Comparison of ENCODE assay signal across 28 mouse cellular contexts in genomic region chr8:120075347-120075746, GRCm38 (mm10). TPM values are rescaled to one million over a fixed set of nuclear protein-coding genes. Genes with fewer than 3 reads are reported as not detected.
DNase-seq lines count a peak whose midpoint lies in the region; ATAC-seq lines count a peak whose summit lies in the region.
"Had no signal": no experiment of that assay in that cellular context is flagged by ENCODE, and none has a peak within 500 bp of the region (broad histone marks: within the 10 kb centered on the region; RNA-seq: fewer than 3 reads in every experiment).

No protein-coding gene starts in this region.

- 0 out of 2 replicates have a peak overlapping the region, but pooled peaks have one; percentile 41 for H3K27ac ChIP-seq in forebrain, embryonic 10.5 days
- no peak overlapping the region for H3K27ac ChIP-seq in forebrain, embryonic 12.5 days
- H3K27ac ChIP-seq in midbrain, embryonic 11.5 days (ENCODE audit: low read depth, low read length) = no peak overlapping the region
- no peak overlapping the region for H3K27ac ChIP-seq in midbrain, embryonic 13.5 days
- peak overlapping the region; percentile 69 for H3K27ac ChIP-seq in stomach, embryonic 16.5 days (ENCODE audit: low read length)
- H3K27ac ChIP-seq: forebrain, embryonic 15.5 days; heart, embryonic 10.5 days; kidney, postnatal 0 days; liver, embryonic 15.5 days; lung, embryonic 15.5 days had no signal

- no peaks in the 10 kb centered on the region for H3K36me3 ChIP-seq in forebrain, embryonic 10.5 days (replicated peaks)
- no peaks in the 10 kb centered on the region for H3K36me3 ChIP-seq in forebrain, embryonic 12.5 days (replicated peaks)
- no peaks in the 10 kb centered on the region for H3K36me3 ChIP-seq in midbrain, embryonic 11.5 days (ENCODE audit: control insufficient read depth, insufficient read depth, low read length)
- H3K36me3 ChIP-seq in midbrain, embryonic 13.5 days = no peaks in the 10 kb centered on the region
- no peaks in the 10 kb centered on the region for H3K36me3 ChIP-seq in stomach, embryonic 16.5 days (ENCODE audit: control insufficient read depth, insufficient read depth, low read length)
- H3K36me3 ChIP-seq: forebrain, embryonic 15.5 days; heart, embryonic 10.5 days; liver, embryonic 15.5 days; lung, embryonic 15.5 days had no signal

- DNase-seq in forebrain, embryonic 10.5 days (ENCODE audit: extremely low spot score, low spot score) = no peak
- DNase-seq in midbrain, embryonic 11.5 days (ENCODE audit: low spot score, missing footprints) = no peak
- peak; percentile 35 for DNase-seq in NIH3T3 (ENCODE audit: low read depth)
- no peak for DNase-seq in heart, adult 8-10 months (ENCODE audit: low spot score)
- DNase-seq: B cell, adult 2 months; cerebellum, adult 11-12 months; cerebellum, postnatal 10 days; heart, postnatal 4 days; kidney, adult 18-20 months; left cerebral cortex, postnatal 4 days; liver; lung, postnatal 36 days; retina, postnatal 1 day; right cerebral cortex, postnatal 4 days; thymus, adult 2 months had no signal

- no peak overlapping the region for H3K4me2 ChIP-seq in forebrain, embryonic 12.5 days
- H3K4me2 ChIP-seq in midbrain, embryonic 11.5 days = no peak overlapping the region
- H3K4me2 ChIP-seq in midbrain, embryonic 13.5 days (replicated peaks) = no peak overlapping the region
- 0 out of 2 replicates have a peak overlapping the region, but pooled peaks have one; percentile 7 for H3K4me2 ChIP-seq in stomach, embryonic 16.5 days (ENCODE audit: low read depth, low read length)
- H3K4me2 ChIP-seq: forebrain, embryonic 15.5 days; liver, embryonic 15.5 days; lung, embryonic 15.5 days had no signal

- no peak overlapping the region for H3K4me3 ChIP-seq in forebrain, embryonic 10.5 days
- no peak overlapping the region for H3K4me3 ChIP-seq in forebrain, embryonic 12.5 days (replicated peaks)
- no peak overlapping the region for H3K4me3 ChIP-seq in midbrain, embryonic 11.5 days (ENCODE audit: low read depth, low read length)
- H3K4me3 ChIP-seq in midbrain, embryonic 13.5 days (replicated peaks) = no peak overlapping the region
- no peak overlapping the region for H3K4me3 ChIP-seq in stomach, embryonic 16.5 days (replicated peaks; ENCODE audit: low read length)
- H3K4me3 ChIP-seq: forebrain, embryonic 15.5 days; heart, embryonic 10.5 days; liver, embryonic 15.5 days; lung, embryonic 15.5 days; megakaryocyte, embryonic 14.5 days had no signal

- peaks cover 10% of the 10 kb centered on the region for H3K27me3 ChIP-seq in forebrain, embryonic 10.5 days (ENCODE audit: poor library complexity, severe bottlenecking)
- H3K27me3 ChIP-seq in forebrain, embryonic 12.5 days = peaks cover 8% of the 10 kb centered on the region; the same call in 1 of the 2 replicates
- no peaks in the 10 kb centered on the region for H3K27me3 ChIP-seq in midbrain, embryonic 11.5 days (ENCODE audit: control insufficient read depth, insufficient read depth, low read length)
- H3K27me3 ChIP-seq in midbrain, embryonic 13.5 days = no peaks in the 10 kb centered on the region
- H3K27me3 ChIP-seq in stomach, embryonic 16.5 days (ENCODE audit: control insufficient read depth, insufficient read depth, low read length) = no peaks in the 10 kb centered on the region
- H3K27me3 ChIP-seq: forebrain, embryonic 15.5 days; lung, embryonic 15.5 days had no signal

- no peaks in the 10 kb centered on the region for H3K9me3 ChIP-seq in forebrain, embryonic 10.5 days
- no peaks in the 10 kb centered on the region for H3K9me3 ChIP-seq in forebrain, embryonic 12.5 days
- no peaks in the 10 kb centered on the region for H3K9me3 ChIP-seq in midbrain, embryonic 11.5 days (ENCODE audit: control insufficient read depth, low read length)
- no peaks in the 10 kb centered on the region for H3K9me3 ChIP-seq in midbrain, embryonic 13.5 days
- H3K9me3 ChIP-seq in stomach, embryonic 16.5 days (replicated peaks; ENCODE audit: control insufficient read depth, low read length) = no peaks in the 10 kb centered on the region
- H3K9me3 ChIP-seq: forebrain, embryonic 15.5 days; G1E; heart, embryonic 10.5 days; liver, embryonic 15.5 days; lung, embryonic 15.5 days; megakaryocyte, embryonic 14.5 days had no signal

- 53% methylated on average over 6 of the region's 6 CpGs for WGBS in forebrain, embryonic 10.5 days
- WGBS in forebrain, embryonic 12.5 days = 41% methylated on average over 6 of the region's 6 CpGs
- WGBS in midbrain, embryonic 11.5 days = 50% methylated on average over 6 of the region's 6 CpGs
- WGBS in midbrain, embryonic 13.5 days = 43% methylated on average over 6 of the region's 6 CpGs
- whole genome bisulfite sequencing in stomach, embryonic 16.5 days = 56% methylated on average over 6 of the region's 6 CpGs

- ATAC-seq in forebrain, embryonic 12.5 days (ENCODE audit: low FRiP score) = no peak
- ATAC-seq in midbrain, embryonic 11.5 days (ENCODE audit: low FRiP score) = no peak
- ATAC-seq in midbrain, embryonic 13.5 days = no peak
- ATAC-seq in stomach, embryonic 16.5 days (ENCODE audit: insufficient read depth, low FRiP score) = no peak
- ATAC-seq: activated CD4-positive, CD25-positive, alpha-beta regulatory T cell, adult 4 months; forebrain, embryonic 15.5 days; inflammation-experienced regulatory T-cells, adult 6 months; midbrain, embryonic 16.5 days had no signal

- H3K4me1 ChIP-seq in forebrain, embryonic 10.5 days = peaks cover 24% of the 10 kb centered on the region
- no peaks in the 10 kb centered on the region for H3K4me1 ChIP-seq in forebrain, embryonic 12.5 days
- H3K4me1 ChIP-seq in midbrain, embryonic 11.5 days (ENCODE audit: control insufficient read depth, insufficient read depth, low read length) = no peaks in the 10 kb centered on the region
- H3K4me1 ChIP-seq in midbrain, embryonic 13.5 days (replicated peaks) = peaks cover 5% of the 10 kb centered on the region; the same call in 1 of the 2 replicates
- peaks cover 22% of the 10 kb centered on the region for H3K4me1 ChIP-seq in stomach, embryonic 16.5 days (ENCODE audit: control insufficient read depth, insufficient read depth, low read length)
- H3K4me1 ChIP-seq: liver, embryonic 15.5 days; lung, embryonic 15.5 days had no signal

- H3K9ac ChIP-seq in forebrain, embryonic 12.5 days = no peak overlapping the region
- H3K9ac ChIP-seq in midbrain, embryonic 11.5 days (ENCODE audit: low read length) = peak overlapping the region; percentile 7; the same call in 1 of the 2 replicates
- H3K9ac ChIP-seq in midbrain, embryonic 13.5 days (replicated peaks) = no peak overlapping the region
- peak overlapping the region; percentile 38 for H3K9ac ChIP-seq in stomach, embryonic 16.5 days (ENCODE audit: low read length)
- H3K9ac ChIP-seq: forebrain, embryonic 15.5 days; liver, embryonic 15.5 days; lung, embryonic 15.5 days had no signal

RNA-seq across cellular contexts. Expression of gene Zdhhc7, which starts 25.9 kb away (rescaled TPM):
- 28.3 and 30.2 TPM in 2 replicates for polyA plus RNA-seq in forebrain, embryonic 10.5 days (2016; fragmentation: Nextera tagmentation; extraction: Ambion mirVana)
- polyA plus RNA-seq in forebrain, embryonic 12.5 days (2016; fragmentation: Nextera tagmentation; extraction: Ambion mirVana) = 30.4 and 31.0 TPM in 2 replicates
- polyA plus RNA-seq in midbrain, embryonic 11.5 days (2014; fragmentation: Nextera tagmentation; extraction: Ambion mirVana) = 24.2 and 25.9 TPM in 2 replicates
- 28.3 and 30.2 TPM in 2 replicates for polyA plus RNA-seq in midbrain, embryonic 13.5 days (2015; fragmentation: Nextera tagmentation; extraction: Ambion mirVana)
- 30.2 and 31.1 TPM in 2 replicates for polyA plus RNA-seq in stomach, embryonic 16.5 days (2015; fragmentation: Nextera tagmentation; extraction: Ambion mirVana)
- 10 to 100 TPM; 33.5 to 40.0 (median 34.3) TPM for total RNA-seq in heart, adult 8-10 months (2022)

RNA-seq across cellular contexts. Expression of gene 6430548M08Rik, which starts 38.6 kb away (rescaled TPM):
- 3.4 and 3.8 TPM in 2 replicates for polyA plus RNA-seq in forebrain, embryonic 10.5 days (2016; fragmentation: Nextera tagmentation; extraction: Ambion mirVana)
- 12.9 and 14.1 TPM in 2 replicates for polyA plus RNA-seq in forebrain, embryonic 12.5 days (2016; fragmentation: Nextera tagmentation; extraction: Ambion mirVana)
- polyA plus RNA-seq in midbrain, embryonic 11.5 days (2014; fragmentation: Nextera tagmentation; extraction: Ambion mirVana) = 12.4 and 13.5 TPM in 2 replicates
- polyA plus RNA-seq in midbrain, embryonic 13.5 days (2015; fragmentation: Nextera tagmentation; extraction: Ambion mirVana) = 23.1 and 23.3 TPM in 2 replicates
- polyA plus RNA-seq in stomach, embryonic 16.5 days (2015; fragmentation: Nextera tagmentation; extraction: Ambion mirVana) = 7.5 and 9.1 TPM in 2 replicates
- 10 to 100 TPM; 17.5 to 27.7 (median 22.0) TPM for total RNA-seq in heart, adult 8-10 months (2022)
- polyA plus RNA-seq: activated CD4-positive, CD25-positive, alpha-beta regulatory T cell, adult 4 months had no signal

Comparison
In these comparisons a context has a peak if more than half of its experiments do, and no peak if none do; other contexts are left out.
1. H3K27ac ChIP-seq: peak in forebrain, embryonic 10.5 days (single experiment) and stomach, embryonic 16.5 days (single experiment); none in forebrain, embryonic 12.5 days (single experiment), midbrain, embryonic 11.5 days (single experiment) and midbrain, embryonic 13.5 days (single experiment).
2. H3K9ac ChIP-seq: peak in midbrain, embryonic 11.5 days (single experiment) and stomach, embryonic 16.5 days (single experiment); none in forebrain, embryonic 12.5 days (single experiment) and midbrain, embryonic 13.5 days (single experiment).